Mouse (Mus musculus): ENCODE measurements around the gene Fgfr2.

DNA sequence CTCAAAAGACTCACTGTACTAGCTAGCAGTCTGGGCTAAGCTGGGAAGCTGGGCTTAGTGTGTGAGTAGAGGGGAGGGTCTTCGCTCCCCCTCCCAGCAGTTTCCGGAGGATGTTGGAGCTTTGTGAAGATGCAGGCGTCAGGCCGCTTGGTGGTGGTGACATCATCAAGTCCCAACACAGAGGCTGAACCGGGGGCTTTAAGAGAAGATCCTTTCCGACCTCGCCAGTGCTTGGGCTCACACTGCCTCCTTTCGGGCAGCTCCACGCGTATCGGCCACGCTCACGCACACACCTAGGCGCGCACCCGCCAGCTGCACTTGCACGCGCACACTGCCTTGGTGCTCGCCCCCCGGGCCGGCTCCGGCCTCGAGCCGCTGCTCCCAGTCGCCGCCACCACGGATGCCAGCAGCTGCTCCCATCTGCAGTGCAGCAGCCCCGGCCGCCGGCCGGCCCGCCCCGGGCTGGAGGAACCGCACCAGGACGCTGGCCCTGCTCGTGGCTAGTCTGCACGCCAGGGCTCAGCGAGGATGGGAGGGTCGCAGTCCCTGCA, 2430.7 kb downstream of the Fgfr2 start:
- TF ChIP-seq POLR2A (IDR thresholded peaks at IDR 0.05; ENCODE audit: insufficient read length, low read depth) (no peak), USF1 (IDR thresholded peaks at IDR 0.05; ENCODE audit: low read depth) (no peak)
